Mouse (Mus musculus): ENCODE data around the gene Tmem131. TPM values are rescaled to one million over a fixed set of nuclear protein-coding genes. Genes with fewer than 3 reads are reported as not detected.
A peak's percentile ranks its signal among the peaks of the same experiment; 100 is the strongest.

Gene Tmem131
- polyA plus RNA-seq, 1 experiment: 46.6 TPM

DNA sequence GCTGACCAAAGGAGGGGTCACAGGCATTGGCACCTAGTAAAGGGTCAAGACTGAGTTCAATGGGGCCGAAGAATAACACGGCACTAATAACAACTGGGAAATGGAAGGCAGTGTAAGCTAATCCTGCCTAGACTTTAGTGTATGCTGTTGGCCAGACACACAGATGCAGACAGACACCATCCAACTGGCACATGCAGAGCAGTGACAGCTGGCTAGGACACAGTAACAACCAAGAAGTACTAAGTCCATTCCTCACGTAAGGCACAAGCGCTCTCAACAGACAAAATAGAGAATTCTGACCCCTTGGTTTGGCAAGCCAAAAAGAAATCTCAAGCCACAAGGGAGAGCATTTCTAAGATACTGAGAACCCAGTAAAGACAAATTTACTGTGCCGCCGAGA, 8.7 kb downstream of the Tmem131 start:
- H3K27ac ChIP-seq (ENCODE audit: control insufficient read depth, insufficient read depth, low read depth, low read length, poor library complexity): no peak overlapping the region
- H3K4me1 ChIP-seq (ENCODE audit: control insufficient read depth, insufficient read depth, low read length): peaks cover 7% of the 10 kb centered on the region
- H3K4me3 ChIP-seq (replicated peaks; ENCODE audit: control insufficient read depth, low read depth, low read length): no peak overlapping the region
- TF ChIP-seq POLR2A (IDR thresholded peaks at IDR 0.05; ENCODE audit: borderline replicate concordance, control insufficient read depth, low read depth, low read length): no peak
- TF ChIP-seq CTCF (IDR thresholded peaks at IDR 0.05; ENCODE audit: control insufficient read depth, insufficient read depth, low read length): no peak
- WGBS: 76% methylated on average over 6 of the region's 6 CpGs

DNA sequence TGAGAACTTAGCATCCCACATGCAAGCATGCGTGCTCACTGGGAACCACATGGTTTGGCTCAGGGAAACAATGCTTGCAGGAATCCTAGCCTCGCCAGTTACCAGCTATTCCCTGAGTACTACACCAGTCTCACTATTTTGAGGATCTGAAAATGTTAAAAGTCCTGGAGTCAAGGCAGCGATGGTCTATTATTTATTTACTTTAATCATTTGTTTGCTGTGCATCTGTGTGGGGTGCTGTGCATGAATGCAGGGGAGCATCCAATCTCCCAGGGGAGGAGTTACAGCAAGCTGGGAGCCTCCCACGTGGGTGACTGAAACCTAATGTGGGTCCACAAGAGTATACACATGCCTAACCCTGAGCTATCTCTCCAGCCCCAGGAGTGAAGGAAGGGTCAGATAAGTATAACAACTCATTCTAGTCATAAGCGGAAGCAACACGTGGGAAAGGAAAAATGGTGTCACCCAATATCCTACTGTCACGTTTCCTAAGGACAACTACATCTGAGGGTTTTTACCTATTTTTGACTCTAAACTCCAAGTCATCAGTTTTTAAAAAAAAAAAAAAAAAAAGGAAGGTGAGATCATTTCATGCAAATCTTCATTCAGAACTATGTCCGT, 9.4 kb downstream of the Tmem131 start:
- TF ChIP-seq POLR2A (IDR thresholded peaks at IDR 0.05; ENCODE audit: borderline replicate concordance, control insufficient read depth, low read depth, low read length): no peak
- TF ChIP-seq CTCF (IDR thresholded peaks at IDR 0.05; ENCODE audit: control insufficient read depth, insufficient read depth, low read length): no peak
- 68% methylated on average over 8 of the region's 8 CpGs for WGBS
- Histone ChIP-seq H3K4me3 (replicated peaks; ENCODE audit: control insufficient read depth, low read depth, low read length) (no peak overlapping the region), H3K27ac (ENCODE audit: control insufficient read depth, insufficient read depth, low read depth, low read length, poor library complexity) (no peak overlapping the region), H3K4me1 (ENCODE audit: control insufficient read depth, insufficient read depth, low read length) (peaks cover 10% of the 10 kb centered on the region)

DNA sequence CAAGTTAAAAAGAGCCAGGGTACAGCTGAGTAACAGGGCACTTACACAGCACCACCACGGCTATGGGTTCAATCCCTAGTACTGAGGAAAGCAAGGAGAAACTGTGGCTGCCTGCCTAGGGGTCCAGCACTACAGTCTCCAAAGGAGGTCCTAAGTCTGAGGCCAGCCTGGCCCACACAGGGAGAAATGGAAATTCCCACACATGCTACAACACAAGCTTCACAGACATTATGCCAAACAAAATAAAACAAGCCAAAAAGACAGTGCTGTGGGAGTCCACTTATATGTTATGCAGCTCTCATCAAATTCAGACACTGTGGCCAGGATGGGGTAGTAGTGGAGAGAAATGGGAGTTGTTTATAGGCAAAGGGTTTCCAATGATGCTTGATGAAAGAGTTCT, 11.2 kb downstream of the Tmem131 start:
- Histone ChIP-seq H3K4me3 (replicated peaks; ENCODE audit: control insufficient read depth, low read depth, low read length) (no peak overlapping the region), H3K4me1 (ENCODE audit: control insufficient read depth, insufficient read depth, low read length) (peaks cover 10% of the 10 kb centered on the region), H3K27ac (ENCODE audit: control insufficient read depth, insufficient read depth, low read depth, low read length, poor library complexity) (no peak overlapping the region)
- 85% methylated on average over 1 of the region's 1 CpGs for WGBS
- TF ChIP-seq POLR2A (IDR thresholded peaks at IDR 0.05; ENCODE audit: borderline replicate concordance, control insufficient read depth, low read depth, low read length) (no peak), CTCF (IDR thresholded peaks at IDR 0.05; ENCODE audit: control insufficient read depth, insufficient read depth, low read length) (no peak)

DNA sequence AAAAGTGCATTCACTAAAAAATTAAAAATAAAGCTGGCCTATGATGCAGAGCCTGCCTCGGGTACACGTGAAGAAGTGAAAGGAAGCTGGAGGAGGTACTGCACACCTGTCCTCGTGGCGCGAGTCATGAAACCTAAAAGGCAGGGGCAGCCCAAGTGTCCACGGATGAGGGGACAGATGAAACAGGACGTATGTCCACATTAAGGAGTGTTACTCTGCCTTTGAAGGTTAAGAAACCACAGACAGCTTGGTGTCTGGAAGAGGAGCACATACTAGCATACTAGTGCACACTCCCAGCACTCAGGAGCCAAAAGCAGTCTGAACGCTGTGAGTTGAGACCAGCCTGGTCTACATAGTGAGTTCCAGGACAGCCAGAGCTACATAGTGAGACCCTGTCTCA, 12.6 kb downstream of the Tmem131 start:
- Histone ChIP-seq H3K4me1 (ENCODE audit: control insufficient read depth, insufficient read depth, low read length) (peaks cover 11% of the 10 kb centered on the region), H3K4me3 (replicated peaks; ENCODE audit: control insufficient read depth, low read depth, low read length) (no peak overlapping the region), H3K27ac (ENCODE audit: control insufficient read depth, insufficient read depth, low read depth, low read length, poor library complexity) (no peak overlapping the region)
- WGBS: 64% methylated on average over 8 of the region's 8 CpGs
- no peak for TF ChIP-seq POLR2A (IDR thresholded peaks at IDR 0.05; ENCODE audit: borderline replicate concordance, control insufficient read depth, low read depth, low read length)
- TF ChIP-seq CTCF (IDR thresholded peaks at IDR 0.05; ENCODE audit: control insufficient read depth, insufficient read depth, low read length): no peak

DNA sequence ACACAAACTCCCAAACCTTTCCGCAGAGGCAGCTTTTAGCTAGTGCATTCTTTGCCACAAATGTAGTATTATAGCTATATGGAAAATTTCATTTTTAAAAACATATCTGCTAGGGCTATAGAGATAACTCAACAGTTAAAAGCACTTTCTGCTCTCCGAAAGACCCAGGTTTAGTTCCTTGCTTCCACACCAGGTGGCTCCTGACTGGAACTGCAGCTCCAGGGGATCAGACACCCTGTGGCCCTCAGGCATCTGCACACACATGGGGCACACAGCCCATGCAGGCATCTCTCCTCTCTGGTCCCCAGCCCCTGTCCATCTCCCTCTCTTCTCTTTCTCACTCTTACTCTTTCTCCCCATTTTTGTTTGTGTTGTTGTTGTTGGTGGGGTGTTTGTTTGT, 13.5 kb downstream of the Tmem131 start:
- TF ChIP-seq CTCF (IDR thresholded peaks at IDR 0.05; ENCODE audit: control insufficient read depth, insufficient read depth, low read length): no peak
- no peak for TF ChIP-seq POLR2A (IDR thresholded peaks at IDR 0.05; ENCODE audit: borderline replicate concordance, control insufficient read depth, low read depth, low read length)
- WGBS: 89% methylated on average over 2 of the region's 2 CpGs
- Histone ChIP-seq H3K27ac (ENCODE audit: control insufficient read depth, insufficient read depth, low read depth, low read length, poor library complexity) (no peak overlapping the region), H3K4me1 (ENCODE audit: control insufficient read depth, insufficient read depth, low read length) (peaks cover 11% of the 10 kb centered on the region), H3K4me3 (replicated peaks; ENCODE audit: control insufficient read depth, low read depth, low read length) (no peak overlapping the region)

DNA sequence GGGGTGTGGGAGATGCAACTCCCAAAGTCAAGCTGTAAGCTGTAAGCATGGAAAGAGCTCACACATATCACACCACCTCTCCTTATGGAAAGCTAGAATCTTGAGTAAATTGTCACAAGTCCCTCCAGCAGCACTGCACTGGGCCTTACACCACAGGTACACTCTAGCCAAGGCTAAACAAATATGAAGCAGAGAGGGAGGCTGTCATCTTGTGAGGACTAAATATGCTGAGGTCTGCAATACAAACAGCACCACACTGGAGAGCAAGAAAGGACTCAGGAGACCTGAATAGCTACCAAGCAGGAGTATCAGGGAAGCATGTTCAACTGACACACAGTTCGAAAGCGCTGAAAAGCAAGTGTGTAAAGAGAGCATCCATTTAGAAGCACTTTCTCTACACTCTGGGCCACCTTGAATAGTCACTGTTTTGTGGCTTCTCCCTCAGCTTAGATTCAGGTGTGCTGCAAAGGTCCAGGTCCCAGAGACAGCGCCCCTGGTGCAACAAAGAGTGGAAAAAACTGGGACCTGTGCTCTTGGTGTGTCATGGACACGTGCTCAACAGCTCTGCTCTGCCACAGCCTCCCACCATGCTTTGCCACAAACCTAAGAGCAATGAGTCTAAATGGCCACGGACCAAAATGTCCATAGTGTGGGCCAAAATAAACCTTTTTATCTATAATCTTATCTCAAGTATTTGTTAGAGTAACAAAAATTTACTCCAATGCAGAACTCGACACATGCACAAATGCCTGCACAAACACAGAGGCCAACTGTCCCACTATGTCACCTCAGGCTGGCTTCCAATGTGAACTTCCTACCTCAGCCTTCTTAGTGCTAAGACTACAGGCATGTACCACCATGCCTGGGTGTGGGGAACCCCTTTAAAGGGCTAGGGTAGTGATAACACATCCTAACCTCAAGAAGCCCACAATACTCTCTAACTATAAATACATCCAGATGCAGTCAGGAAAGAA, 14.8 kb downstream of the Tmem131 start:
- Histone ChIP-seq H3K4me1 (ENCODE audit: control insufficient read depth, insufficient read depth, low read length) (peaks cover 12% of the 10 kb centered on the region), H3K4me3 (replicated peaks; ENCODE audit: control insufficient read depth, low read depth, low read length) (no peak overlapping the region), H3K27ac (ENCODE audit: control insufficient read depth, insufficient read depth, low read depth, low read length, poor library complexity) (peak overlapping the region; percentile 9; the same call in 1 of the 2 replicates)
- no peak for TF ChIP-seq CTCF (IDR thresholded peaks at IDR 0.05; ENCODE audit: control insufficient read depth, insufficient read depth, low read length)
- no peak for TF ChIP-seq POLR2A (IDR thresholded peaks at IDR 0.05; ENCODE audit: borderline replicate concordance, control insufficient read depth, low read depth, low read length)
- WGBS: 86% methylated on average over 6 of the region's 6 CpGs

DNA sequence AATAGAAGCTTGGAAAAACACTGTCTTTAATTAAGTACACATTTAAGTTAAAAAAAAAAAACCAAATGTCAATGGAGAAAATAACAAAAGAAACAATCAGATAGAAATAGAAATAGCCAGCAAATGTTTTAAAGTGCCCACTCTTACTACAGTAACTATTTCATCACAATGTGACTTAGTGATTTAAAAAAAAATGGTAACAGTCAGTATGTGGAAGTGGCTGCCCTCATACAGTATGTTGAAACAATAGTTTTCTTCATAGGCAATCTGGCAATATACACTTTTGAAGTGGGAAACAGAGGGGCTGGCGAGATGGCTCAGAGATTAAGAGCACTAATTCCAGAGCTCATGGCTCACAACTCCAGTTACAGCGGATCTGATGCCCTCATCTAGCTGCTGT, 15.9 kb downstream of the Tmem131 start:
- WGBS: 47% methylated on average over 2 of the region's 2 CpGs
- Histone ChIP-seq H3K27ac (ENCODE audit: control insufficient read depth, insufficient read depth, low read depth, low read length, poor library complexity) (peak overlapping the region; percentile 63; the same call in 1 of the 2 replicates), H3K4me3 (replicated peaks; ENCODE audit: control insufficient read depth, low read depth, low read length) (peak overlapping the region; percentile 57), H3K4me1 (ENCODE audit: control insufficient read depth, insufficient read depth, low read length) (peaks cover 16% of the 10 kb centered on the region)
- TF ChIP-seq CTCF (IDR thresholded peaks at IDR 0.05; ENCODE audit: control insufficient read depth, insufficient read depth, low read length) (no peak), POLR2A (IDR thresholded peaks at IDR 0.05; ENCODE audit: borderline replicate concordance, control insufficient read depth, low read depth, low read length) (no peak)

DNA sequence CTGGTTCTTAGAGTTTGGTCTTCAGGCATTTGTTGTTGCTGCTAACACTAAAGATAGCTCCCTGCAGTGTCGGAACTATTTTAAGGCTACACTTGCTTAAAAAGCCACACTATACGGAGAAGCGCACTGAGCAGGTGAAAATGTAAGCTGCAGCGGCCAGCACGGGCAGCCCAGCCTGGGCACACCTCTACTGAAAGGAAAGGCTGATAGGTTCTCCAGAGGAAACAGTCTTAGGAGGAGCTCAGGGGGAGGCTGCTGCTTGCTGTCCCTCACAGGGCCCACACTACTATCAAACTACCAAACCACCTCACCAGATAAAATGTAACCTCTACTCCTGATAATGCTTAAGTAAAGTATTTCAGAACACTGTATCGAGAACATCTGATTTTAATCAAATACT, 16.7 kb downstream of the Tmem131 start:
- TF ChIP-seq POLR2A (IDR thresholded peaks at IDR 0.05; ENCODE audit: borderline replicate concordance, control insufficient read depth, low read depth, low read length) (no peak), CTCF (IDR thresholded peaks at IDR 0.05; ENCODE audit: control insufficient read depth, insufficient read depth, low read length) (no peak)
- Histone ChIP-seq H3K4me3 (replicated peaks; ENCODE audit: control insufficient read depth, low read depth, low read length) (no peak overlapping the region), H3K4me1 (ENCODE audit: control insufficient read depth, insufficient read depth, low read length) (peaks cover 18% of the 10 kb centered on the region), H3K27ac (ENCODE audit: control insufficient read depth, insufficient read depth, low read depth, low read length, poor library complexity) (no peak overlapping the region)
- 68% methylated on average over 6 of the region's 6 CpGs for WGBS
